Mouse (Mus musculus): ENCODE measurements at regions not wholly inside any gene's neighbourhood (a gene's known extent, or its start where the extent isn't known, plus 50 kb on each side); places are given as distances from the start of the nearest gene placed in this dataset.

GRCm38 (mm10) chr13:63724293-63724692, 90.7 kb upstream of the Ercc6l2 start:
- H3K27ac ChIP-seq (ENCODE audit: low read depth, low read length) = no peak overlapping the region
- H3K36me3 ChIP-seq (ENCODE audit: control insufficient read depth, insufficient read depth, low read length) = no peaks in the 10 kb centered on the region
- H3K4me2 ChIP-seq = no peak overlapping the region
- no peak overlapping the region for H3K4me3 ChIP-seq (ENCODE audit: low read depth, low read length)
- no peak overlapping the region for H3K9ac ChIP-seq (ENCODE audit: low read depth, low read length)
- WGBS (ENCODE audit: insufficient replicate concordance) = 86% methylated on average over 2 of the region's 2 CpGs
- no peak for ATAC-seq (replicated peaks; ENCODE audit: insufficient number of reproducible peaks, low FRiP score, low TSS enrichment)
- no peaks in the 10 kb centered on the region for H3K9me3 ChIP-seq (replicated peaks; ENCODE audit: control insufficient read depth, low read length)
- peaks cover 8% of the 10 kb centered on the region for H3K4me1 ChIP-seq (ENCODE audit: control insufficient read depth, insufficient read depth, low read length)
- no peaks in the 10 kb centered on the region for H3K27me3 ChIP-seq (ENCODE audit: control insufficient read depth, insufficient read depth, low read length)

- H3K9me3 ChIP-seq (replicated peaks; ENCODE audit: control insufficient read depth, low read length) = no peaks in the 10 kb centered on the region
- H3K27me3 ChIP-seq (ENCODE audit: control insufficient read depth, insufficient read depth, low read length) = no peaks in the 10 kb centered on the region
- H3K4me3 ChIP-seq (ENCODE audit: low read depth, low read length) = no peak overlapping the region
- no peak overlapping the region for H3K27ac ChIP-seq (ENCODE audit: low read depth, low read length)
- H3K36me3 ChIP-seq (ENCODE audit: control insufficient read depth, insufficient read depth, low read length) = no peaks in the 10 kb centered on the region
- no peak overlapping the region for H3K9ac ChIP-seq (ENCODE audit: low read depth, low read length)
- H3K4me1 ChIP-seq (ENCODE audit: control insufficient read depth, insufficient read depth, low read length) = peaks cover 3% of the 10 kb centered on the region; the same call in 1 of the 2 replicates
- WGBS (ENCODE audit: insufficient replicate concordance) = 62% methylated on average over 2 of the region's 2 CpGs
- ATAC-seq (replicated peaks; ENCODE audit: insufficient number of reproducible peaks, low FRiP score, low TSS enrichment) = no peak
- H3K4me2 ChIP-seq = no peak overlapping the region
Observed at GRCm38 (mm10) chr13:63724843-63725582, 90.0 kb upstream of the Ercc6l2 start.

DNA sequence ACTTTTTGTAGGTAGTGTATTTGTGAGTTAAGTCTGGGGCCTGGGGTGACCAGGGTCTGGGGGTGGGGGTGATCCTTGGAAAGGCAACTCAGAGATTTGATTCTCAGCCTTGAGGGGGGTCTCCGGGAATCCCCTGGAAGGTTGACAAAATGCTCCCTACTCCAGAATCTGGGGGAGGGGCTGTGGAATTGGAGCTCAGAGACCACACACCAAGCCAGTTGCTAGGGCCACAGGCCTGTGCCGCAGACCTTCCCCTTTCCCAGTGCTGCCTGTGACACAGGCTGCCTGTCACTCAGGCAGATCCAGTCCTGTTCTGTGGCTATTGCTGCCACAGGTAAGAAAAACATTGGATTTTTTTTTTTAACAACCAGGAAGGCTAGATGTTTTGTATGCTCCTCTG, 89.0 kb upstream of the Ercc6l2 start:
- H3K4me3 ChIP-seq (ENCODE audit: low read depth, low read length) = no peak overlapping the region
- no peaks in the 10 kb centered on the region for H3K27me3 ChIP-seq (ENCODE audit: control insufficient read depth, insufficient read depth, low read length)
- no peak overlapping the region for H3K27ac ChIP-seq (ENCODE audit: low read depth, low read length)
- H3K9me3 ChIP-seq (replicated peaks; ENCODE audit: control insufficient read depth, low read length) = no peaks in the 10 kb centered on the region
- no peaks in the 10 kb centered on the region for H3K36me3 ChIP-seq (ENCODE audit: control insufficient read depth, insufficient read depth, low read length)
- ATAC-seq (replicated peaks; ENCODE audit: insufficient number of reproducible peaks, low FRiP score, low TSS enrichment) = no peak
- H3K9ac ChIP-seq (ENCODE audit: low read depth, low read length) = no peak overlapping the region
- no peak overlapping the region for H3K4me2 ChIP-seq
- peaks cover 3% of the 10 kb centered on the region; the same call in 1 of the 2 replicates for H3K4me1 ChIP-seq (ENCODE audit: control insufficient read depth, insufficient read depth, low read length)
- 28% methylated on average over 2 of the region's 2 CpGs for WGBS (ENCODE audit: insufficient replicate concordance)

- Histone ChIP-seq H3K9me3 (replicated peaks; ENCODE audit: control insufficient read depth, low read length) (no peaks in the 10 kb centered on the region), H3K27me3 (ENCODE audit: control insufficient read depth, insufficient read depth, low read length) (no peaks in the 10 kb centered on the region), H3K9ac (ENCODE audit: low read depth, low read length) (no peak overlapping the region), H3K4me1 (ENCODE audit: control insufficient read depth, insufficient read depth, low read length) (peaks cover 3% of the 10 kb centered on the region; the same call in 1 of the 2 replicates), H3K4me2 (no peak overlapping the region), H3K36me3 (ENCODE audit: control insufficient read depth, insufficient read depth, low read length) (no peaks in the 10 kb centered on the region), H3K4me3 (ENCODE audit: low read depth, low read length) (no peak overlapping the region), H3K27ac (ENCODE audit: low read depth, low read length) (no peak overlapping the region)
- WGBS (ENCODE audit: insufficient replicate concordance) = 79% methylated on average over 6 of the region's 6 CpGs
- no peak for ATAC-seq (replicated peaks; ENCODE audit: insufficient number of reproducible peaks, low FRiP score, low TSS enrichment)
Observed at GRCm38 (mm10) chr13:63726509-63726908, 88.5 kb upstream of the Ercc6l2 start.

GRCm38 (mm10) chr13:63735739-63736138, 79.3 kb upstream of the Ercc6l2 start:
- Histone ChIP-seq H3K9ac (ENCODE audit: low read depth, low read length) (no peak overlapping the region), H3K4me2 (no peak overlapping the region), H3K27me3 (ENCODE audit: control insufficient read depth, insufficient read depth, low read length) (no peaks in the 10 kb centered on the region), H3K4me1 (ENCODE audit: control insufficient read depth, insufficient read depth, low read length) (no peaks in the 10 kb centered on the region), H3K36me3 (ENCODE audit: control insufficient read depth, insufficient read depth, low read length) (no peaks in the 10 kb centered on the region), H3K9me3 (replicated peaks; ENCODE audit: control insufficient read depth, low read length) (peaks cover 2% of the 10 kb centered on the region; the same call in 1 of the 2 replicates), H3K4me3 (ENCODE audit: low read depth, low read length) (no peak overlapping the region), H3K27ac (ENCODE audit: low read depth, low read length) (no peak overlapping the region)
- no peak for ATAC-seq (replicated peaks; ENCODE audit: insufficient number of reproducible peaks, low FRiP score, low TSS enrichment)
- 82% methylated on average over 5 of the region's 5 CpGs for WGBS (ENCODE audit: insufficient replicate concordance)

DNA sequence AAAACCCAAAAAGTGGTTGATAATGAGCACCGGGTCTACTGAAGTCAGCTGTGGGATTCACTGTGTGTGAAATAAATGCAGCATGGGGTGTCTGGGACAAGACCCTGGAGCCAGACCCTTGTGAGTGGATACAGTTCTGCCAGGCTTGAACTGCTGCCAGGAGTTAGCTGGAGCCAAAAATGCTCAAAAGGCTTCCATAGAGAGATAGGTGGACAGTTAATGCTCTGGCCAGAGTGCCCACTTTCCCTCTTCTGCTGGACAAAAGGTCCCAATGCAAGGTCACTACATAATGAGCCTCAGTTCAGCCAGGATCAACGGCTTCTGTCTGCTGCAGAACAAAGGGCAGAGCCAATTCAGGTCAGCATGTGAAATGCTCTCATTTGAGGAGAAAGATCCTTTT, 73.2 kb upstream of the Ercc6l2 start:
- WGBS (ENCODE audit: insufficient replicate concordance) = 74% methylated on average over 2 of the region's 2 CpGs

GRCm38 (mm10) chr13:63748788-63749187, 66.3 kb upstream of the Ercc6l2 start:
- H3K9me3 ChIP-seq (replicated peaks; ENCODE audit: control insufficient read depth, low read length) = no peaks in the 10 kb centered on the region
- no peak overlapping the region for H3K27ac ChIP-seq (ENCODE audit: low read depth, low read length)
- no peaks in the 10 kb centered on the region for H3K4me1 ChIP-seq (ENCODE audit: control insufficient read depth, insufficient read depth, low read length)
- no peaks in the 10 kb centered on the region for H3K27me3 ChIP-seq (ENCODE audit: control insufficient read depth, insufficient read depth, low read length)
- H3K9ac ChIP-seq (ENCODE audit: low read depth, low read length) = no peak overlapping the region
- H3K36me3 ChIP-seq (ENCODE audit: control insufficient read depth, insufficient read depth, low read length) = no peaks in the 10 kb centered on the region
- WGBS (ENCODE audit: insufficient replicate concordance) = 74% methylated on average over 2 of the region's 2 CpGs
- no peak overlapping the region for H3K4me2 ChIP-seq
- ATAC-seq (replicated peaks; ENCODE audit: insufficient number of reproducible peaks, low FRiP score, low TSS enrichment) = no peak
- H3K4me3 ChIP-seq (ENCODE audit: low read depth, low read length) = no peak overlapping the region

More for the DNA sequence above, 73.2 kb upstream of the Ercc6l2 start:
- no peaks in the 10 kb centered on the region for H3K27me3 ChIP-seq (ENCODE audit: control insufficient read depth, insufficient read depth, low read length)
- ATAC-seq (replicated peaks; ENCODE audit: insufficient number of reproducible peaks, low FRiP score, low TSS enrichment) = no peak
- no peak overlapping the region for H3K4me2 ChIP-seq
- no peak overlapping the region for H3K4me3 ChIP-seq (ENCODE audit: low read depth, low read length)
- H3K36me3 ChIP-seq (ENCODE audit: control insufficient read depth, insufficient read depth, low read length) = no peaks in the 10 kb centered on the region
- H3K27ac ChIP-seq (ENCODE audit: low read depth, low read length) = no peak overlapping the region
- no peaks in the 10 kb centered on the region for H3K9me3 ChIP-seq (replicated peaks; ENCODE audit: control insufficient read depth, low read length)
- H3K9ac ChIP-seq (ENCODE audit: low read depth, low read length) = no peak overlapping the region
- no peaks in the 10 kb centered on the region for H3K4me1 ChIP-seq (ENCODE audit: control insufficient read depth, insufficient read depth, low read length)

DNA sequence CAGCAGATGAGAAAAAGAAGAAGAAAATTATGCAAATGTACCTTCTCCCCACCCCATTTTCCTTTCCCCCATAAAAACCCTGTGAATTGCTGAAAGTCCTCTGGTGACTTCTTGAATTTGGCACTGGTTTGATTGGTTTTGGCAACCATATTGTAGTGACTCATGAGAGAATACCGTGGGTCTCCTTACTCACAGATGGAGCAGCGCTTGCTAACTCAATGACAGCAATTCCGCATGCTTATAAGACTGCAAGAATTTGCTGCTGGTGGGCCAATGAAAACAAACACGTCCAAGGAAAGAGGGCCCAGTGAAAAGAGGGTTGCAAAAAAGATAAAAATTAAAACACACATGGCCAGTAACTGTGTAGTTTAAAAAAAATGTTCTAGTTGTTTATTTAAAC, 65.0 kb upstream of the Ercc6l2 start:
- Histone ChIP-seq H3K4me1 (ENCODE audit: control insufficient read depth, insufficient read depth, low read length) (no peaks in the 10 kb centered on the region), H3K4me2 (no peak overlapping the region), H3K27me3 (ENCODE audit: control insufficient read depth, insufficient read depth, low read length) (no peaks in the 10 kb centered on the region), H3K27ac (ENCODE audit: low read depth, low read length) (no peak overlapping the region), H3K9me3 (replicated peaks; ENCODE audit: control insufficient read depth, low read length) (no peaks in the 10 kb centered on the region), H3K36me3 (ENCODE audit: control insufficient read depth, insufficient read depth, low read length) (no peaks in the 10 kb centered on the region), H3K9ac (ENCODE audit: low read depth, low read length) (no peak overlapping the region), H3K4me3 (ENCODE audit: low read depth, low read length) (no peak overlapping the region)
- ATAC-seq (replicated peaks; ENCODE audit: insufficient number of reproducible peaks, low FRiP score, low TSS enrichment) = no peak
- 59% methylated on average over 4 of the region's 4 CpGs for WGBS (ENCODE audit: insufficient replicate concordance)

GRCm38 (mm10) chr13:63751196-63751595, 63.8 kb upstream of the Ercc6l2 start:
- 55% methylated on average over 2 of the region's 2 CpGs for WGBS (ENCODE audit: insufficient replicate concordance)
- Histone ChIP-seq H3K27me3 (ENCODE audit: control insufficient read depth, insufficient read depth, low read length) (no peaks in the 10 kb centered on the region), H3K4me3 (ENCODE audit: low read depth, low read length) (no peak overlapping the region), H3K4me1 (ENCODE audit: control insufficient read depth, insufficient read depth, low read length) (no peaks in the 10 kb centered on the region), H3K27ac (ENCODE audit: low read depth, low read length) (no peak overlapping the region), H3K36me3 (ENCODE audit: control insufficient read depth, insufficient read depth, low read length) (no peaks in the 10 kb centered on the region), H3K9ac (ENCODE audit: low read depth, low read length) (no peak overlapping the region), H3K9me3 (replicated peaks; ENCODE audit: control insufficient read depth, low read length) (no peaks in the 10 kb centered on the region), H3K4me2 (no peak overlapping the region)
- no peak for ATAC-seq (replicated peaks; ENCODE audit: insufficient number of reproducible peaks, low FRiP score, low TSS enrichment)
